Mouse (Mus musculus) midbrain, embryonic 12.5 days (tissue): ENCODE measurements at regions not wholly inside any gene's neighbourhood (a gene's known extent, or its start where the extent isn't known, plus 50 kb on each side); places are given as distances from the start of the nearest gene placed in this dataset.

ENCODE experiments used
- ATAC-seq: fragments of 200-750 bp; cut with Nextera tagmentation; 2 replicates; pipeline ENCODE4 v1.8.0; 2017; ENCODE audit warnings: low read depth, moderate TSS enrichment, moderate library complexity; ENCODE audit not compliant: low FRiP score
- H3K27ac ChIP-seq: fragments of 300-500 bp; sonication (generic); replicated peaks from 2 replicates; pipeline ENCODE4 v1.5.1; 2016; ENCODE audit warnings: mild to moderate bottlenecking
- H3K27me3 ChIP-seq: fragments of 300-500 bp; sonication (generic); 2 replicates; pipeline ENCODE4 v1.6.1; 2016; ENCODE audit warnings: mild to moderate bottlenecking
- H3K36me3 ChIP-seq: fragments of 300-500 bp; sonication (generic); 2 replicates; pipeline ENCODE4 v1.6.1; 2016
- H3K4me1 ChIP-seq: fragments of 300-500 bp; sonication (generic); 2 replicates; pipeline ENCODE4 v1.6.1; 2016
- H3K4me2 ChIP-seq: fragments of 300-500 bp; sonication (generic); replicated peaks from 2 replicates; pipeline ENCODE4 v1.6.1; 2016; ENCODE audit warnings: mild to moderate bottlenecking, moderate library complexity
- H3K4me3 ChIP-seq: fragments of 300-500 bp; sonication (generic); 2 replicates; pipeline ENCODE4 v1.5.1; 2016; ENCODE audit warnings: mild to moderate bottlenecking
- H3K9ac ChIP-seq: fragments of 300-500 bp; sonication (generic); replicated peaks from 2 replicates; pipeline ENCODE4 v1.6.1; 2016; ENCODE audit warnings: mild to moderate bottlenecking, moderate library complexity
- H3K9me3 ChIP-seq: fragments of 300-500 bp; sonication (generic); 2 replicates; pipeline ENCODE4 v1.6.1; 2016; ENCODE audit warnings: mild to moderate bottlenecking
- WGBS: fragments of 180-500 bp; shearing (Covaris S2); methylation state at CpG from one replicate; pipeline ENCODE4 v1.1.7; 2016; 5-methylcytosine and 5-hydroxymethylcytosine counted together

DNA sequence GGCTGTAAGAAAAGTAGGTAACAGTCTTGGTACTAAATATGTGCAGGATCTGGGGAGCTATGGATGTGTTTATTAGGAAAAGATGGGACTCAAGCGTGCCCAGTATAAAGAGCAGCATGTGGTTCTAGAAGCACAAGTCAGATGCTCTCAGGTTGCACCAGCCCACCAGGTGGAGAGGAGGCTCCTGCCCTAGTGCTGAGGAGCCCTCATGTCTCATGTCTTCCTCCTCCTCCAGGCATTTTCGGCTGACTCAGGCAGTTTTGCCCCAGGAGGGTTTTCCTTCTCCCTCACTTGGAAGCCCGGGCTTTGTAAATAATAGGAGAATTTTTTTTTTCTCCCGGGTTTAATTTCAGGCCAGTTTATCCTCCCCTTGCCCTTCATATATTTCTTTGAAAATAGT lies 133.8 kb downstream of the Ogfrl1 start:
- no peak overlapping the region for H3K27ac ChIP-seq
- no peak overlapping the region for H3K4me2 ChIP-seq
- ATAC-seq, result no peak
- no peak overlapping the region for H3K9ac ChIP-seq
- H3K9me3 ChIP-seq, result no peaks in the 10 kb centered on the region
- no peaks in the 10 kb centered on the region for H3K27me3 ChIP-seq
- WGBS, result 54% methylated on average over 4 of the region's 4 CpGs
- no peak overlapping the region for H3K4me3 ChIP-seq
- H3K4me1 ChIP-seq, result peaks cover 9% of the 10 kb centered on the region
- no peaks in the 10 kb centered on the region for H3K36me3 ChIP-seq

DNA sequence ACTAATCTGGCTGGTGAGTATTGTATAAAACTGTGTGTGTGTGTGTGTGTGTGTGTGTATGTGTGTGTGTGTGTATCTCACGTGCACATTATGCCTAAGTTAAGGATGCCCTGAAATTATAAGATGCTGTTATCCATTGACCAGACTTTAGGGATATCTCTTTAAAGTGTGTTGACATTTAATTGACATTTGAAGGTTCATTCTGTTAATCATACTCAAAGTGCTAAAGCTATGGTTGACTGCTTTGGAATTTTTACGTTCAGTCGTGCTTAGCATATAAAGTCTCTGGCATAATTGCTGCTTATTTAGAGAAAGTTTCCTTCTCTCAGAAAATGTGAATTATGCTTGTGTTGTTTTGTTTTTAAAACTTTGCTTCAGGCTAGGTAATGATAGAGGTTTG lies 135.9 kb downstream of the Ogfrl1 start:
- Histone ChIP-seq H3K4me1 (peaks cover 18% of the 10 kb centered on the region), H3K27me3 (no peaks in the 10 kb centered on the region), H3K9ac (no peak overlapping the region), H3K4me3 (no peak overlapping the region), H3K9me3 (no peaks in the 10 kb centered on the region), H3K27ac (no peak overlapping the region), H3K36me3 (no peaks in the 10 kb centered on the region), H3K4me2 (no peak overlapping the region)
- ATAC-seq, result no peak
- WGBS, result 77% methylated on average over 3 of the region's 3 CpGs

DNA sequence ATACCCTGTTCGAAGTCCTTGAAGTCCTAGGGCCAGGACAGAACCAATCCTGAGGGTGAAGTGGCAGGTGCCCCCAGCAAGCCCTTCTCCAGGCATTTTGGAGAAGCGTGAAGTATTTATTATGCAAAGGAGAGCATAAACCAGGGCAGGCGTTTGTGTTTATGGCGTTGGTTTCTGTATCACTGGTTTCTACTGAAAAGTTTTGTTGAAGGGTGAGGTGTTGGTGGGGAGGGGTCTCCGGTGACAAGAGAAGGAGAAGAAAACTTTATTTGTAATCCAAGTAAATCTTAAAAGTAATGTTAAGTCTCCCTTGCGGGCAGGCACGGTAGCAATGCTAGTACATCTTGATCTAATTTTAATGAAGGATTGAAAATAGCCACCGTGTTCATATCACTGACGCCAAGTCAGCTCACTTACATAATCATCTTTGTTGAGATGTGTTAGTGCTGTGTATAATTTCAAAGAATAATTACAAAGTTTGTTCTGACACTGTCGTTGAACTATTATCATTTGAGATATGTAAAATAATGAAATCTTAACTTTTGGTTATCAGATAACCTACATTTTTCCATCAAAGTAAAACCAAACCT lies 140.2 kb downstream of the Ogfrl1 start:
- no peaks in the 10 kb centered on the region for H3K9me3 ChIP-seq
- H3K4me1 ChIP-seq, result peaks cover 15% of the 10 kb centered on the region
- peak overlapping the region; percentile 83 for H3K4me3 ChIP-seq
- no peaks in the 10 kb centered on the region for H3K36me3 ChIP-seq
- 21% methylated on average over 10 of the region's 10 CpGs for WGBS
- H3K27me3 ChIP-seq, result no peaks in the 10 kb centered on the region
- ATAC-seq, result no peak
- H3K27ac ChIP-seq, result no peak overlapping the region
- peak overlapping the region; percentile 63 for H3K4me2 ChIP-seq
- H3K9ac ChIP-seq, result peak overlapping the region; percentile 86

GRCm38 (mm10) chr1:23256630-23257001 lies 141.0 kb downstream of the Ogfrl1 start:
- Histone ChIP-seq H3K9me3 (no peaks in the 10 kb centered on the region), H3K36me3 (no peaks in the 10 kb centered on the region), H3K27me3 (no peaks in the 10 kb centered on the region), H3K4me2 (peak overlapping the region; percentile 63), H3K27ac (peak overlapping the region; percentile 96), H3K9ac (peak overlapping the region; percentile 86), H3K4me3 (peak overlapping the region; percentile 83), H3K4me1 (peaks cover 15% of the 10 kb centered on the region)
- under 1% methylated on average over 43 of the region's 45 CpGs for WGBS
- ATAC-seq, result no peak

DNA sequence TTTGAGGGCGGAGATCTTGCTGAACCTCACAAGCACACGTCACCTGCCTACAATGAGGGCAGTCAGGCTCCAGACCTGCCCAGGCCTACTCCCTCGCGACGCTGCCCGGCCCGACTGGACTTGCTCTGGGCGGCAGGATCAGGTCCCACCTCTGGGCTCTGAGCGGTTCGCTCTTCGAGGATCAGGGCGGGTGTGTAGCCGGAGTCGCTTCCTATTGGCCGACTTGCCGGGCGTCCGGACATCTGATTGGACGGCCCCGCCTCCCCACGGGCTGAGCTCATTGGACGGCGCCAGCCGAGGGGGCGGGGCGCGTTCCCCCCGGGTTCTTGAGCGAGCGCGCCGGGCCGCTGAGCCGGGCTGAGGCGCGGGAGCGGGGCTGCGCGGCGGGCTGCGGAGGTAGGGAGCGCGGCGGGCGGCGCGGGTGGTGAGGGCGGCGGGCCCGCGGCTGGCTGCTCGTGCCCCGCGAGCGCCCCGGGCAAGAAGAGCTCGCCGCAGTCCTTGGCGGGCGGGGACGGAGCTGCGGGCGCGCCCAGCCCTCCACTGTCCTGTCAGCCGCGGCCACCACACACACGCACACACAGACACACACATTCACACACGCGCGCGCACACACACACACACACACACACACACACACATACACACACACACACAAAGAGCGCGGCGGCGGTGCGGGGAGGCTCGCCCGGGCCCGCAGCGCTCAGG lies 141.5 kb downstream of the Ogfrl1 start:
- Histone ChIP-seq H3K27me3 (no peaks in the 10 kb centered on the region), H3K4me3 (peak overlapping the region; percentile 83), H3K9ac (peak overlapping the region; percentile 86), H3K36me3 (no peaks in the 10 kb centered on the region), H3K4me1 (peaks cover 15% of the 10 kb centered on the region), H3K27ac (peak overlapping the region; percentile 96), H3K4me2 (peak overlapping the region; percentile 63), H3K9me3 (no peaks in the 10 kb centered on the region)
- 0% methylated on average over 44 of the region's 80 CpGs for WGBS
- ATAC-seq, result peak; percentile 99

GRCm38 (mm10) chr1:23254235-23254634 lies 143.3 kb downstream of the Ogfrl1 start:
- Histone ChIP-seq H3K27ac (no peak overlapping the region), H3K4me2 (no peak overlapping the region), H3K4me3 (no peak overlapping the region), H3K9ac (no peak overlapping the region), H3K9me3 (no peaks in the 10 kb centered on the region), H3K27me3 (no peaks in the 10 kb centered on the region), H3K4me1 (peaks cover 13% of the 10 kb centered on the region), H3K36me3 (no peaks in the 10 kb centered on the region)
- ATAC-seq, result no peak
- WGBS, result 85% methylated on average over 8 of the region's 8 CpGs

DNA sequence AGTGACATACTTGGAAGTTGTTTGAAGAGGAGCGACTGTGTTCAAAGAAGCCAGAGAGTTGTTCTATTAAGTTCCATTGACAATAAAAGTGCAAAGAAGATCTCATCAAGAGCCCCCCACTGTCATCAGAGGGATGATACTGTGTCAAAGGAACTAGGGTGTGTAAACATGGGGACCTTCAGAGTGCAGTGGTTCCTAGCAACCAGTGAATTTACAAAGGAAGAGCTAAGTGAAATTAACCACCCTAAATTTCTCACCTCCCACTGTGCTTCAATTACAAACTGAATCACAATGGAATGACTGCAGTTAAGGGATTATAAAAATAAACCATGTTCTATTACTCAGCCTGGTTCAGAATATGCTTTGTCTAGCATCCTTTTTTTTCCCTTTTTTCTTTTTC lies 129.5 kb upstream of the 4933415F23Rik start:
- no peak overlapping the region for H3K4me3 ChIP-seq
- no peaks in the 10 kb centered on the region for H3K27me3 ChIP-seq
- H3K4me1 ChIP-seq, result no peaks in the 10 kb centered on the region
- WGBS, result 42% methylated on average over 1 of the region's 1 CpGs
- no peak overlapping the region for H3K9ac ChIP-seq
- no peak for ATAC-seq
- H3K9me3 ChIP-seq, result no peaks in the 10 kb centered on the region
- H3K36me3 ChIP-seq, result no peaks in the 10 kb centered on the region
- H3K27ac ChIP-seq, result no peak overlapping the region
- H3K4me2 ChIP-seq, result no peak overlapping the region

DNA sequence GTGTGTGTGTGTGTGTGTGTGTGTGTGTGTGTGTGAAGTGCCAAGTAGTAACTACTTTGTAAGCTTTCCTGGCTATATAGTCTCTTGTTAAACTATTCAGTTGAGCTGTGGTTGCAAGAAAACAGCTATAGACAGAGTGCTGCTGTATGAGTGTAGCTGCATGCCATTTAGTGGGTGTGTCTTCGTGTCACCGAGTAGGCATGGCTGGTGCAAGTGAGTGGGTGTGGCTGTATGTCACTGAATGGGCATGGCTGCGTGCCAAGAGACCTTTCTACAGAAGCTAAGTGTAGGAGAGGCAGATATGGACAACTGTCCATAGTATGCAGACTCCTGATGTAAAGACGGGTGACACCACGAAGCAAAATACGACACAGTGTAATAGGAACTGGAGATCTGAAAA lies 126.4 kb upstream of the 4933415F23Rik start:
- 88% methylated on average over 6 of the region's 6 CpGs for WGBS
- ATAC-seq, result no peak

GRCm38 (mm10) chr1:23214462-23215158 lies 112.6 kb upstream of the 4933415F23Rik start:
- Histone ChIP-seq H3K4me3 (no peak overlapping the region), H3K36me3 (no peaks in the 10 kb centered on the region), H3K27ac (no peak overlapping the region), H3K4me1 (no peaks in the 10 kb centered on the region), H3K9ac (no peak overlapping the region), H3K27me3 (no peaks in the 10 kb centered on the region), H3K9me3 (no peaks in the 10 kb centered on the region), H3K4me2 (no peak overlapping the region)
- ATAC-seq, result no peak; the same call in 1 of the 2 replicates
- 74% methylated on average over 13 of the region's 13 CpGs for WGBS

More for the DNA sequence above, 126.4 kb upstream of the 4933415F23Rik start:
- no peak overlapping the region for H3K4me2 ChIP-seq
- H3K27me3 ChIP-seq, result no peaks in the 10 kb centered on the region
- no peaks in the 10 kb centered on the region for H3K9me3 ChIP-seq
- H3K27ac ChIP-seq, result no peak overlapping the region
- H3K4me3 ChIP-seq, result no peak overlapping the region
- no peak overlapping the region for H3K9ac ChIP-seq
- H3K4me1 ChIP-seq, result no peaks in the 10 kb centered on the region
- no peaks in the 10 kb centered on the region for H3K36me3 ChIP-seq

- no peaks in the 10 kb centered on the region for H3K9me3 ChIP-seq
- no peak overlapping the region for H3K4me2 ChIP-seq
- H3K36me3 ChIP-seq, result no peaks in the 10 kb centered on the region
- ATAC-seq, result no peak
- H3K4me3 ChIP-seq, result no peak overlapping the region
- H3K4me1 ChIP-seq, result no peaks in the 10 kb centered on the region
- 79% methylated on average over 1 of the region's 1 CpGs for WGBS
- H3K9ac ChIP-seq, result no peak overlapping the region
- no peak overlapping the region for H3K27ac ChIP-seq
- H3K27me3 ChIP-seq, result no peaks in the 10 kb centered on the region
Measured at GRCm38 (mm10) chr1:23207843-23208242, 105.8 kb upstream of the 4933415F23Rik start.

DNA sequence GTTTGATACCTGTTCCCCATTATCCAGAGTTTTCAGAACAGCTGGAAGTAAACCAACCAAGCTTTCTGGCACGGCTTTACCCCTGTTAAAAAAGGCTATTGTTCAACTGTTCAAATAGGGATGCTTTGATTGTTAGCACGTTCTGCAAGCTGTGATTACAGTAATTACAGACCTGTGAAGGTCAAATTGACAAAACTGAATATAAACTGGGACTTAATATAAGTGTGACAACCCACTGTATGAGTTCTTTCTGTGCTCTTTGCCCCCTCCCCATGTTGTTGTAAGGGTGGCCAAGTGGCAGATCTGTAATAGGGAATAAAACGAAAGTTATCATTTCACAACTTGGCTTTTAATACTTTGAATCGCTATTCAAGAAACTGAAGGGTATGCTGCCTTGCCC lies 105.0 kb upstream of the 4933415F23Rik start:
- no peaks in the 10 kb centered on the region for H3K9me3 ChIP-seq

More for the DNA sequence above, 105.0 kb upstream of the 4933415F23Rik start:
- H3K27ac ChIP-seq, result no peak overlapping the region
- WGBS, result 64% methylated on average over 4 of the region's 4 CpGs
- H3K4me1 ChIP-seq, result no peaks in the 10 kb centered on the region
- H3K9ac ChIP-seq, result no peak overlapping the region
- no peaks in the 10 kb centered on the region for H3K36me3 ChIP-seq
- H3K4me3 ChIP-seq, result no peak overlapping the region
- no peak for ATAC-seq
- no peak overlapping the region for H3K4me2 ChIP-seq
- H3K27me3 ChIP-seq, result no peaks in the 10 kb centered on the region
